Mouse (Mus musculus) adrenal gland, postnatal 14 days (tissue): ENCODE results near the gene Clmp. TPM values are rescaled to one million over a fixed set of nuclear protein-coding genes. Genes with fewer than 3 reads are reported as not detected.
"Not testable (repeated sequence)": the region's sequence is repeated elsewhere in the genome, so short reads cannot be mapped to it uniquely, and the experiment has no call there.

Experiments
- DNase-seq: peaks from one replicate; pipeline ENCODE4 v3.0.0; 2021; ENCODE audit warnings: mixed read lengths
- total RNA-seq: library from RNA; stranded (reverse); gene quantifications from 2 replicates; pipeline ENCODE4 v1.2.3, GENCODE M21; 2021

The Clmp gene
- total RNA-seq, 1 experiment from 2014 or later, result 6.5 TPM

GRCm38 (mm10) chr9:40801614-40802532 is 116.1 kb downstream of the Clmp start:
- DNase-seq, result peak; percentile 68

GRCm38 (mm10) chr9:40802533-40802875 is 116.7 kb downstream of the Clmp start:
- DNase-seq, result not testable (repeated sequence)

GRCm38 (mm10) chr9:40804576-40804975 is 118.8 kb downstream of the Clmp start:
- DNase-seq, result not testable (repeated sequence)

GRCm38 (mm10) chr9:40805263-40805662 is 119.5 kb downstream of the Clmp start:
- peak; percentile 88 for DNase-seq

- peak; percentile 54 for DNase-seq
Measured at GRCm38 (mm10) chr9:40806440-40807288, 120.9 kb downstream of the Clmp start.

- DNase-seq, result no peak
Measured at GRCm38 (mm10) chr9:40807289-40807920, 121.6 kb downstream of the Clmp start.

- DNase-seq, result no peak
Measured at GRCm38 (mm10) chr9:40808061-40808906, 122.5 kb downstream of the Clmp start.

GRCm38 (mm10) chr9:40808907-40809280 is 123.1 kb downstream of the Clmp start:
- DNase-seq, result no peak

GRCm38 (mm10) chr9:40811860-40812259 is 126.1 kb downstream of the Clmp start:
- DNase-seq, result no peak

GRCm38 (mm10) chr9:40814060-40814459 is 128.3 kb downstream of the Clmp start:
- no peak for DNase-seq

- DNase-seq, result no peak
Measured at GRCm38 (mm10) chr9:40817325-40818028, 131.7 kb downstream of the Clmp start.

- DNase-seq, result no peak
Measured at GRCm38 (mm10) chr9:40825601-40826000, 139.8 kb downstream of the Clmp start.

- no peak for DNase-seq
Measured at GRCm38 (mm10) chr9:40827366-40827765, 141.6 kb downstream of the Clmp start.

- peak; percentile 85 for DNase-seq
Measured at GRCm38 (mm10) chr9:40834569-40834968, 148.8 kb downstream of the Clmp start.

Other genes starting within 250 kb of the Clmp start
- gene Gramd1b, start 154.6 kb upstream of the Clmp start, total RNA-seq, result 452 and 489 TPM in 2 replicates
- not detected in 2 replicates for gene Gm21915, start 15.3 kb upstream of the Clmp start, total RNA-seq
- gene Hspa8, start 115.0 kb downstream of the Clmp start, total RNA-seq, result 1,718 and 2,240 TPM in 2 replicates
- gene Bsx, start 188.2 kb downstream of the Clmp start, total RNA-seq, result not detected in 2 replicates